Mouse (Mus musculus): ENCODE results near the gene Olfr982. TPM values are rescaled to one million over a fixed set of nuclear protein-coding genes. Genes with fewer than 3 reads are reported as not detected.

Gene Olfr982
- polyA plus RNA-seq (2012) = 0.01 TPM in 1 of 2 replicates, not detected in the other

DNA sequence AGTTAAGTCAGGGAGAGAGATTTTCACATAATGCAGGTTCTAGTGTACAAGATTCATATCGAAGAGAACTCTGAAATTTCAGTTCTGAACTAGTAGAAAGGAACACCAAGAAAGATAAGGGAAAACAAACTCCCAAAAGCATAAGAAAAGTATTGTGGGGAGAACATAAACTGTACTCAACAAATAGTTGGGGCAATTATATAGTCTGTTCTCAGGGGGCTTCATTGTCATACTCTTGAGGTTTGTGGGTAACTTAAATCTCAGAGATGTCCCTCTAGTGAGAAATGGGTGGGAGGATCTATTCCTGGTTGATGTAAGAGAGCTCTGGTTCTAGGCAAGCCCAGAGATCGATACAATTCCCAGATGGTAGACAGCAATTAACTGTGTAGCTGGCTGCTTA, at the start of gene Olfr982:
Gene Olfr982, plus strand, starts transcription at position 301 of the 400 bp plus-strand sequence.
- Histone ChIP-seq H3K27me3 (ENCODE audit: control insufficient read depth) (no peaks in the 10 kb centered on the region), H3K36me3 (ENCODE audit: control insufficient read depth) (no peaks in the 10 kb centered on the region), H3K4me1 (ENCODE audit: control insufficient read depth) (no peaks in the 10 kb centered on the region), H3K9me3 (ENCODE audit: control insufficient read depth, low read length) (peaks cover 5% of the 10 kb centered on the region; the same call in 1 of the 2 replicates), H3K4me3 (replicated peaks) (no peak within 1 kb of the TSS)
- no peak for TF ChIP-seq GATA1 (IDR thresholded peaks at IDR 0.05; ENCODE audit: low read length)
- TF ChIP-seq TAL1 (IDR thresholded peaks at IDR 0.05; ENCODE audit: low read length) = no peak

DNA sequence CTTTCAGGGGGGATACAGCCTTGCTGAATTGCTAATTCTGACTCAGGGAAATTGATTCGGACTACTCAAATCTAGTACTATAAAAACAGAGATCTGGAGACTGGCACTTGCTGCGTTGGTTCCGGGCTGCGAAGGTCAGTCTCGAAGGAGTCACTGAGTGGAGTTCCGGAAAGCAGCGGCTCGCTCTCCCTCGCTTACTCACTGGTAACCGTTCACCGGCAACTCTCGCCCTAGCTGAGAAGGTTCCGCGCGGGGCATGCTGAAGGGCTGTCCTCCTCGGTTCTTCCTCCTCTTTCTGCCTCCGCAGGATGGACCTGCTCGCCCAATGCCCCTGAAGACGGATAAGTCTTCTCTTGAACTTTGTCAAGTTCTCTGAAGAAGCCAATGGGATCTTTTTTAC, 23.5 kb upstream of the Olfr982 start:
- H3K4me1 ChIP-seq (ENCODE audit: control insufficient read depth) = no peaks in the 10 kb centered on the region
- H3K9me3 ChIP-seq (ENCODE audit: control insufficient read depth, low read length) = peaks cover 2% of the 10 kb centered on the region; the same call in 1 of the 2 replicates
- TF ChIP-seq TAL1 (IDR thresholded peaks at IDR 0.05; ENCODE audit: low read length) (no peak), GATA1 (IDR thresholded peaks at IDR 0.05; ENCODE audit: low read length) (no peak)
- no peaks in the 10 kb centered on the region for H3K27me3 ChIP-seq (ENCODE audit: control insufficient read depth)
- H3K4me3 ChIP-seq (replicated peaks) = no peak overlapping the region
- no peaks in the 10 kb centered on the region for H3K36me3 ChIP-seq (ENCODE audit: control insufficient read depth)

DNA sequence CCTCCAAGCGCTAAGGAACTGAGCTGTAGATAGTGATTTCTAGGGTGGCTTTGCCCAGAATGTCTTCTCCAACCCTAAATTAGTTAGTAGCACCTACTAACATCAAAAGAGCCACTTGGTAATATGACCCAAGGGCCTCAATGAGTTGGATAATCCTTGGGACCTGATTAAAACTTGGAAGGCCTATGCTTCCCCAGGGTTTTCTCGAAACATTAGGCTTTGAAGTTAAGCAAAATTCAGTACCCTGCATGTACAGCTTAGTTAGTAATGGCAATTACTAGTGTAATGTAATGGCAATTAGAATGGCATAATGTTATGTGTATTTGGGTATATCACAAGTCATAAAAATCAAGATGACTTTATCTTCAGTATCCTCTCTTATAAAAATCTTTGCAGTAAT, 19.9 kb downstream of the Olfr982 start, which contains the start of gene Olfr983:
Gene Olfr983, minus strand, starts transcription at position 101 of the 400 bp plus-strand sequence.
- Histone ChIP-seq H3K4me1 (ENCODE audit: control insufficient read depth) (no peaks in the 10 kb centered on the region), H3K27me3 (ENCODE audit: control insufficient read depth) (no peaks in the 10 kb centered on the region), H3K9me3 (ENCODE audit: control insufficient read depth, low read length) (no peaks in the 10 kb centered on the region), H3K36me3 (ENCODE audit: control insufficient read depth) (no peaks in the 10 kb centered on the region), H3K4me3 (replicated peaks) (no peak within 1 kb of the TSS)
- TF ChIP-seq GATA1 (IDR thresholded peaks at IDR 0.05; ENCODE audit: low read length) (no peak), TAL1 (IDR thresholded peaks at IDR 0.05; ENCODE audit: low read length) (no peak)

DNA sequence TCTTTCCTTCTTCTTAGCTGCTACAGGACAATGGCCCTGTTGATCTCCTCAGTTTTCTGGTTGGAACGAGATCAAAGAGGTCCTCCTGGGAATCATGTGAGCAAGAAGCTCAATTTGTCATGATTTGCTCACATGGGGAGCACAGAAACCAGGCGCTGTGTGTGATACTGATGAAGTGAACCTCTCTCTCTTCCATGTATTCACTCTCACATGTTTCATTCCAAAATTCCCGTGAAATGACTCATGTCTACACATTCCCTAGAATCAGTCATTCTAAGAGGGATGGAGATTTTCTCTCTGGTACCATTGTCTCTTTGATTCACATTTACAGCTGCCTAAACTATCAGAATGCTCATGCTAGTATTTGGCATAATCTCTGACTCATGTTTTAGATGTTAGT, 21.1 kb downstream of the Olfr982 start:
- Histone ChIP-seq H3K27me3 (ENCODE audit: control insufficient read depth) (no peaks in the 10 kb centered on the region), H3K36me3 (ENCODE audit: control insufficient read depth) (no peaks in the 10 kb centered on the region), H3K4me1 (ENCODE audit: control insufficient read depth) (no peaks in the 10 kb centered on the region), H3K4me3 (replicated peaks) (no peak overlapping the region), H3K9me3 (ENCODE audit: control insufficient read depth, low read length) (no peaks in the 10 kb centered on the region)
- TF ChIP-seq TAL1 (IDR thresholded peaks at IDR 0.05; ENCODE audit: low read length) = no peak

DNA sequence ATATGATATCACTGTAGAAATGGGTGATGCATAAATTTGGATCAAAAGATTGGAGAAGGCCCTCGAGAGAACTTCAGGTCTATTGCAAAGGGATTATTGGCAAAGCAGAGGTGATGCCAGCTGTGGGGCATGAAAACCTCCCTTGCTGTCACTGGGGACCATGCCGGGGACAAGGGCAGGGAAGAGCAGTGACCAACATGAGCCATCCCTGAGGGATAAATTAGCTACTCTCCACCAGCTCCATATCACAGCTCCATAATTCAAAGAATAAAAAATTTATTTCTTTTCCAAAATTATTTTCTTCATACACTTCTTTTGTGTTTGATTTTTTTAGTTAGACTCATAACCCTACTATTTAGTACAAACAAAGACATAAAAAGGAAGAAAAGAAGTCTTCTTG, 40.5 kb downstream of the Olfr982 start, which contains the start of gene Olfr984:
Gene Olfr984, minus strand, starts transcription at position 101 of the 400 bp plus-strand sequence.
- Histone ChIP-seq H3K36me3 (ENCODE audit: control insufficient read depth) (no peaks in the 10 kb centered on the region), H3K4me3 (replicated peaks) (no peak within 1 kb of the TSS), H3K9me3 (ENCODE audit: control insufficient read depth, low read length) (no peaks in the 10 kb centered on the region), H3K27me3 (ENCODE audit: control insufficient read depth) (no peaks in the 10 kb centered on the region), H3K4me1 (ENCODE audit: control insufficient read depth) (no peaks in the 10 kb centered on the region)
- no peak for TF ChIP-seq TAL1 (IDR thresholded peaks at IDR 0.05; ENCODE audit: low read length)

DNA sequence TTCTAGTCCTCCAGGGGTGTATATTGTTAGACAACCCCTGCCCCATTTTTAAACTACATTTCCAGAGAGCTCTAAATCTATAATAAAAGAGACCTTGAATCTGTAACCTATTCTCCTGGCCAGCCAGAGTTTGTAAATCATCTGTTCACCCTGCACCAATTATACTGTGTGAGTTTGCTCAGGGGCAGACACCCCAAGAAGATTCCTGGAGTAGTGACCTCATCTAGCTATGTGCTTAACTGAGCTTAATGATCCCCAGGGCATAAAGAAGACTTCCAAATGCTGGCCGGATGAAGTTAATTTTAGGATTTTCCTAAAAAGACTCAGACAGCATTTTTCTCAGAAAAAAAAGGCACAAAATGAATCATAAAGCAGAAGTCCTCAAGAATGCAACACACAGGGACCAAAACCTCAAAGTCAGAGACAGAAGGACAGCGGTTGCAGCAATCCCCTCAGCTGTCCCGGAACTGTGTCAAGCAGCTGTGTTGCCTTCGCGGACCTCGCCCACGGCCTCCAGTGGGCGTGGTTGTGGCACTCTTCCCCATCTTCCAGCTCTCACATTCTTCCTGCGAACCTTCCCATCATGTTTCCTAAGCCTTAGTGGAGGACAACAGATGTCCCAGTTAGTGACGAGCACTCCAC, 43.1 kb downstream of the Olfr982 start:
- no peaks in the 10 kb centered on the region for H3K27me3 ChIP-seq (ENCODE audit: control insufficient read depth)

DNA sequence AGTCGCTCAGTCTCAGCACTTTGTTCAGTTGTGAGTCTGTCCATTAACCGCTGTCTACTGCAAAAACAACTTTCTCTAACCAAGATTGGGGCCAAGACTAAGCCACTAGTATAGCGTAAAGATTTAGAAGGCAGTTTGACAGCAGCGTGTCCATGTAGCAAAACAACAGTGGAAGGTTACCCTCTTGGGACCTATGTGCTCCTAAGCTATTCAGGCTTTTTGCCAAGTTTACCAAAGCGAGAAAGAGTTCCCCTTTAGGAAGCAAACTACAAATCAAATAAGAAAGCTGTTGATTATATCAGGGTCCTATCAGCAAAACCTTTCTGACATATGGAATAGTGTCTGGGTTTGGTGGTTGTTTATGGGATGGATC, 43.6 kb downstream of the Olfr982 start:
- TF ChIP-seq GATA1 (IDR thresholded peaks at IDR 0.05; ENCODE audit: low read length) = no peak
- no peak for TF ChIP-seq TAL1 (IDR thresholded peaks at IDR 0.05; ENCODE audit: low read length)
- no peaks in the 10 kb centered on the region for H3K4me1 ChIP-seq (ENCODE audit: control insufficient read depth)
- H3K9me3 ChIP-seq (ENCODE audit: control insufficient read depth, low read length) = no peaks in the 10 kb centered on the region
- H3K36me3 ChIP-seq (ENCODE audit: control insufficient read depth) = no peaks in the 10 kb centered on the region
- no peaks in the 10 kb centered on the region for H3K27me3 ChIP-seq (ENCODE audit: control insufficient read depth)
- no peak overlapping the region for H3K4me3 ChIP-seq (replicated peaks)

More for the DNA sequence above, 43.1 kb downstream of the Olfr982 start:
- Histone ChIP-seq H3K9me3 (ENCODE audit: control insufficient read depth, low read length) (no peaks in the 10 kb centered on the region), H3K4me3 (replicated peaks) (no peak overlapping the region), H3K36me3 (ENCODE audit: control insufficient read depth) (no peaks in the 10 kb centered on the region), H3K4me1 (ENCODE audit: control insufficient read depth) (no peaks in the 10 kb centered on the region)
- no peak for TF ChIP-seq TAL1 (IDR thresholded peaks at IDR 0.05; ENCODE audit: low read length)
- no peak for TF ChIP-seq GATA1 (IDR thresholded peaks at IDR 0.05; ENCODE audit: low read length)

Other genes starting within 250 kb of the Olfr982 start
- not detected in 2 replicates for gene Olfr971, start 237.0 kb upstream of the Olfr982 start, polyA plus RNA-seq (2012)
- not detected in 2 replicates for gene Olfr972, start 207.4 kb upstream of the Olfr982 start, polyA plus RNA-seq (2012)
- gene Olfr229, start 166.5 kb upstream of the Olfr982 start, polyA plus RNA-seq (2012) = not detected in 2 replicates
- 0.01 TPM in 1 of 2 replicates, not detected in the other for gene Olfr974, start 136.3 kb upstream of the Olfr982 start, polyA plus RNA-seq (2012)
- gene Olfr975, start 121.8 kb upstream of the Olfr982 start, polyA plus RNA-seq (2012) = not detected in 2 replicates
- not detected in 2 replicates for gene Olfr976, start 112.7 kb upstream of the Olfr982 start, polyA plus RNA-seq (2012)
- gene Olfr978, start 81.7 kb upstream of the Olfr982 start, polyA plus RNA-seq (2012) = not detected in 2 replicates
- gene Olfr979, start 70.4 kb upstream of the Olfr982 start, polyA plus RNA-seq (2012) = not detected in 2 replicates
- gene Olfr980, start 64.2 kb upstream of the Olfr982 start, polyA plus RNA-seq (2012) = not detected in 2 replicates
- gene Olfr981, start 52.4 kb upstream of the Olfr982 start, polyA plus RNA-seq (2012) = not detected in 2 replicates
- gene Olfr983, start 19.8 kb downstream of the Olfr982 start, polyA plus RNA-seq (2012) = not detected in 2 replicates
- gene Olfr984, start 40.4 kb downstream of the Olfr982 start, polyA plus RNA-seq (2012) = not detected in 2 replicates
- not detected in 2 replicates for gene Olfr985, start 56.4 kb downstream of the Olfr982 start, polyA plus RNA-seq (2012)
- gene Tmem225, start 74.3 kb downstream of the Olfr982 start, polyA plus RNA-seq (2012) = not detected in 2 replicates
- not detected in 2 replicates for gene Olfr986, start 107.1 kb downstream of the Olfr982 start, polyA plus RNA-seq (2012)
- 0.01 TPM in 1 of 2 replicates, not detected in the other for gene Zfp202, start 118.5 kb downstream of the Olfr982 start, polyA plus RNA-seq (2012)
- not detected in 2 replicates for gene Scn3b, start 195.4 kb downstream of the Olfr982 start, polyA plus RNA-seq (2012)